Mouse (Mus musculus) neural tube, embryonic 11.5 days (tissue): ENCODE measurements at regions not wholly inside any gene's neighbourhood (a gene's known extent, or its start where the extent isn't known, plus 50 kb on each side); places are given as distances from the start of the nearest gene placed in this dataset.

Experiments
- ATAC-seq: fragments of 200-750 bp; cut with Nextera tagmentation; 2 replicates; pipeline ENCODE4 v1.8.0; 2017; ENCODE audit warnings: moderate number of reproducible peaks, mild to moderate bottlenecking, moderate TSS enrichment, moderate library complexity; ENCODE audit not compliant: insufficient read depth, low FRiP score, low TSS enrichment
- DNase-seq: peaks from one replicate; pipeline ENCODE4 v3.0.0-alpha.2; 2015; ENCODE audit warnings: low spot score
- H3K27ac ChIP-seq: fragments of 300-500 bp; sonication (generic); 2 replicates; pipeline ENCODE4 v1.5.1; 2014; ENCODE audit warnings: low read depth, mild to moderate bottlenecking, low read length
- H3K27me3 ChIP-seq: fragments of 300-500 bp; sonication (generic); 2 replicates; pipeline ENCODE4 v1.6.1; 2014; ENCODE audit warnings: mild to moderate bottlenecking, low read length, mixed read lengths; ENCODE audit not compliant: control insufficient read depth, insufficient read depth
- H3K36me3 ChIP-seq: fragments of 300-500 bp; sonication (generic); 2 replicates; pipeline ENCODE4 v1.6.1; 2014; ENCODE audit warnings: mild to moderate bottlenecking, low read length, moderate library complexity, mixed read lengths; ENCODE audit not compliant: control insufficient read depth, insufficient read depth
- H3K4me1 ChIP-seq: fragments of 300-500 bp; sonication (generic); 2 replicates; pipeline ENCODE4 v1.6.1; 2014; ENCODE audit warnings: low read length, mixed read lengths; ENCODE audit not compliant: control insufficient read depth, insufficient read depth
- H3K4me2 ChIP-seq: fragments of 300-500 bp; sonication (generic); 2 replicates; pipeline ENCODE4 v1.6.1; 2014; ENCODE audit warnings: low read depth, mild to moderate bottlenecking, moderate library complexity
- H3K4me3 ChIP-seq: fragments of 300-500 bp; sonication (generic); 2 replicates; pipeline ENCODE4 v1.5.1; 2014; ENCODE audit warnings: low read depth, low read length
- H3K9ac ChIP-seq: fragments of 300-500 bp; sonication (generic); 2 replicates; pipeline ENCODE4 v1.6.1; 2014; ENCODE audit warnings: mild to moderate bottlenecking, low read length
- H3K9me3 ChIP-seq: fragments of 300-500 bp; sonication (generic); 2 replicates; pipeline ENCODE4 v1.6.1; 2016; ENCODE audit warnings: low read length; ENCODE audit not compliant: control insufficient read depth
- WGBS: fragments of 180-500 bp; shearing (Covaris S2); extraction: QIAGEN DNeasy Blood & Tissue Kit; methylation state at CpG from one replicate; pipeline ENCODE4 v1.1.7; 2014; 5-methylcytosine and 5-hydroxymethylcytosine counted together

DNA sequence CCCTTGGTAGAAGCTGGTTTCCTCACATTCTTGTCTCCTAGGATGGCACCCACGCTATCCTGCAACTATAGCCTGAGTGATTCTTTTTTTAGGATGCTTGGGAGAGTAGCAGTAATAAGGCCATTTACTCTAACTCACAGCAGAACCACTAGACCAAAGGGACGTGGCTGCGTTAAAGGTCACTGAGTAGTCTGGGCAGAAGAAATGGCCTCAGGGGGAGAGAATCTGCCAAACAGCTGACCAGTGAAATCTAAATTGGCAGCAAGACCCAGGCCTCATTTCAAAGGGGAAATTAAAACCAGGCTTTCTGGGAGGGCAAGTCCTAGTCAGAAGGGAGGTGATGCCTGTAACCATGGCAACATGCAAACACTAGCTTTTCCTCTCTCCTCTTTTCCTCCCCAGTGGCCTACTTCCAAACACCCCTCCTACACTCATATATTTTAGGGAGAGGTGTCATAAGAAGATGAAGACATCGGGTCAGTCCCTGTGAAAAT lies 267.5 kb downstream of the Nuak1 start:
- Histone ChIP-seq H3K27me3 (no peaks in the 10 kb centered on the region), H3K36me3 (no peaks in the 10 kb centered on the region), H3K9me3 (no peaks in the 10 kb centered on the region), H3K4me3 (no peak overlapping the region), H3K9ac (no peak overlapping the region), H3K4me1 (no peaks in the 10 kb centered on the region), H3K27ac (no peak overlapping the region), H3K4me2 (no peak overlapping the region)
- ATAC-seq, result no peak
- WGBS, result 62% methylated on average over 4 of the region's 4 CpGs
- DNase-seq, result no peak

- ATAC-seq (no peak), DNase-seq (no peak)
- H3K4me1 ChIP-seq, result no peaks in the 10 kb centered on the region
- H3K9ac ChIP-seq, result no peak overlapping the region
- H3K4me2 ChIP-seq, result no peak overlapping the region
- H3K27me3 ChIP-seq, result no peaks in the 10 kb centered on the region
- WGBS, result 72% methylated on average over 2 of the region's 2 CpGs
- H3K4me3 ChIP-seq, result no peak overlapping the region
- no peaks in the 10 kb centered on the region for H3K9me3 ChIP-seq
- no peaks in the 10 kb centered on the region for H3K36me3 ChIP-seq
- H3K27ac ChIP-seq, result no peak overlapping the region
Observed at GRCm38 (mm10) chr10:84183239-84183638, 257.2 kb downstream of the Nuak1 start.

- Histone ChIP-seq H3K4me1 (no peaks in the 10 kb centered on the region), H3K9me3 (no peaks in the 10 kb centered on the region), H3K9ac (no peak overlapping the region), H3K27ac (no peak overlapping the region), H3K4me2 (no peak overlapping the region), H3K27me3 (no peaks in the 10 kb centered on the region), H3K36me3 (no peaks in the 10 kb centered on the region), H3K4me3 (no peak overlapping the region)
- DNase-seq, result no peak
- 46% methylated on average over 2 of the region's 2 CpGs for WGBS
- no peak for ATAC-seq
Observed at GRCm38 (mm10) chr10:84186466-84186865, 253.9 kb downstream of the Nuak1 start.

DNA sequence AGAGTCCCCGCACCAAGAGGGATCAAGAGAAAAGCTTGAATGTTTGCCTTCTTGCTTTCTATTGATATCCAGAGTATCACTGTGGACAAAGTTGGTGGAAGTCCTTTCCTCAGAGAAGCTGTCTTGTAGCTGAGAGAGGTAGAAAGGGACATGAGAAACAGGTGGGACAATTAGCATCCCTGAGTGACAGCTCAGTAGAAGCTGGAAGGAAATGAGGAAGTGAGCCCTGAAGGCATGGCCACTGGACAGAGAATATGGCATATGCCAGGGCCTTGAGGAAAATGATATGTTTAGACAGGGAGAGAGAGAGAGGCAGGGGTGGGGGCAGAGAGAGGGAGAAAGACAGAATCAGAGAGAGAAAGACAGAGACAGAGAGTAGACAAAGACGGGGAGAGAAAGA lies 241.4 kb downstream of the Nuak1 start:
- DNase-seq, result no peak
- ATAC-seq, result no peak
- Histone ChIP-seq H3K4me3 (no peak overlapping the region), H3K4me1 (no peaks in the 10 kb centered on the region), H3K27me3 (no peaks in the 10 kb centered on the region), H3K36me3 (no peaks in the 10 kb centered on the region), H3K9me3 (no peaks in the 10 kb centered on the region), H3K27ac (no peak overlapping the region), H3K4me2 (no peak overlapping the region), H3K9ac (no peak overlapping the region)
- WGBS, result 79% methylated on average over 2 of the region's 2 CpGs

DNA sequence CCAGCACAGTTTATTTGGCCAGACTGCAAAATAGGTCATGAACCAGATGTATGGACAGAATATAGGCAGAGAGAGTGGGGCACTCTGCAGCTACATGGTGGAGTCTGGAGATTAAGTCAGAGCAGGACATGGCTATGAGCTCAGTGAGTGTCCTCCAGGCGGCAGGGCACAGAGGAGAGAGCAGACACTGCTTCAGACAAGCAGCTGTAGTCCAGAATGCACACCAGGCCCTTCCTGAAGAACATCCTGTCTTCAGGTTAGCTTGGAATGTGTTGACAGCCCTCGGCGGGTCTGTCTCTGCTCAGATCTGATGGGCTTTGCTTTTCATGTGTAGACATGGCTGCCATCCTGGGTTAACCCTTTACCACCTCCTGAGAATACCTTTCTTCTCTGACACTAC lies 238.6 kb downstream of the Nuak1 start:
- H3K4me2 ChIP-seq, result no peak overlapping the region
- DNase-seq (no peak), ATAC-seq (no peak)
- H3K4me3 ChIP-seq, result no peak overlapping the region
- H3K27ac ChIP-seq, result no peak overlapping the region
- no peaks in the 10 kb centered on the region for H3K9me3 ChIP-seq
- H3K27me3 ChIP-seq, result no peaks in the 10 kb centered on the region
- H3K4me1 ChIP-seq, result no peaks in the 10 kb centered on the region
- no peak overlapping the region for H3K9ac ChIP-seq
- no peaks in the 10 kb centered on the region for H3K36me3 ChIP-seq
- WGBS, result 61% methylated on average over 3 of the region's 3 CpGs

DNA sequence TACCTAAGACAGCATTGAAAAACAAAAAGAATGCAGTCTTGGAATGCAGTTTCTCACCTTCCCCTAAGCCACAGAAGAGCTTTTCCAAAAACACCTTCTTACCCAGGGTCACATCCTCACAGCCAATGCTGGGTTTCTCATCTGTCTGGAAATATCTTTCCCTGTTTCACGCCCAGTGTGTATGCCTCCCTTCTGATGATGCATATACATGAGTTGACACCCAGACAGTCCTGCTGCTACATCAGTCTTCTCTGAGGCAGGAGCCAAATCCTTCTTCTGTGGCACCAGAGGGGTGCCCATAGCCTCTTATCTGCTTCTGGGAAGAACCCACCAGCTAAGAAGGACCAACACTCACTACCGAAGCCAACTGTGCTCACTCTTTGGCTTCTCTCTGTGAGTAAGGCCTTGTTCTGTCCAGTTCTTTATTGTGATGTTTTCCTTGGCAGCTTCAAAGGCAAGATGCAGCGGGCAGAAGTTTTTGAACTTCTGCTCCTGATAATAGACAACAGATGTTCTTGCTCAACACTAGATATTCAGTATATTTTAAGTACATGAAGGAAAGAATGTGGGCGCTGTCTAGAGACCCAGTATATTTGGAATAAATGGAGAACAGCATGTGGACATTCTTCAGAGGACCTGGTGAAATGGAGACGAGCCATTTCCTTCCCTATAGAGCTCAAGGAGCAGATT lies 228.2 kb downstream of the Nuak1 start:
- no peaks in the 10 kb centered on the region for H3K4me1 ChIP-seq
- ATAC-seq (no peak), DNase-seq (no peak)
- no peak overlapping the region for H3K4me3 ChIP-seq
- no peaks in the 10 kb centered on the region for H3K36me3 ChIP-seq
- H3K4me2 ChIP-seq, result no peak overlapping the region
- no peak overlapping the region for H3K27ac ChIP-seq
- H3K9ac ChIP-seq, result no peak overlapping the region
- H3K9me3 ChIP-seq, result no peaks in the 10 kb centered on the region
- WGBS, result 67% methylated on average over 5 of the region's 5 CpGs
- no peaks in the 10 kb centered on the region for H3K27me3 ChIP-seq

- DNase-seq, result no peak
- H3K27ac ChIP-seq, result no peak overlapping the region
- H3K4me3 ChIP-seq, result no peak overlapping the region
- ATAC-seq, result no peak
- H3K4me1 ChIP-seq, result no peaks in the 10 kb centered on the region
- no peaks in the 10 kb centered on the region for H3K36me3 ChIP-seq
- H3K9me3 ChIP-seq, result no peaks in the 10 kb centered on the region
- H3K27me3 ChIP-seq, result no peaks in the 10 kb centered on the region
- no peak overlapping the region for H3K4me2 ChIP-seq
- no peak overlapping the region for H3K9ac ChIP-seq
Observed at GRCm38 (mm10) chr10:84214812-84215211, 225.6 kb downstream of the Nuak1 start.

DNA sequence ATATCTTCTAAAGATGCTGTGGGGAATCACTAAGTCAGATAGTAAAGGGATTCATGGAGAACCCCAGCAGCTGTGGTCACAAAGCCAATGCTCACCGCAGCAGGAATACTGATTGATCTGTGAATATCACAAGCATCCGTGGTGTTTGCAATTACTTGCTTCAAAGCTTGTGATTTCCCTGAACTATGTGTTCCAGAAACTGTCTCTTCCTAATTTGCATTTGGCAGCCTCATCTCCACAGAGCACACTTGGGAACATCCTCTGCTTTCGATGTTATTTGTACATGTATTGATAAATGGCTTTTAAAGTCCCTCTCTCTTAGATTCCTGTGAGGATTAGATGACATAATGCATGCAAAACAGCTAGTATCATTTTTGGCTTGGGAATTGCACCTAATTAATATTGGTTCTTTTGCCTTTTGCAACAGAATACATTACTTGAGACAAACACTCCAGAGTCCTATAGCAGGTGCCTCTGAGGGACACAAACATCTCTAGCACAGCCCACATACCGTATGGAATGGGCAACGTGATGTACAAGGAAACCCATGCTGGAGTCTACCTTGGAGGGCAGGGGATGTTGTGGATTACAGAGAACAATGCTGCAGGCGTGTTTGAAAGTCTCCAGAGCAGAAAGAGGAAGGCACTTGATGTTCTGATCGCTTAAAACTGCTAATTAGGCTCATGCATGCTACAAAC lies 211.0 kb downstream of the Nuak1 start:
- Histone ChIP-seq H3K4me3 (no peak overlapping the region), H3K27me3 (no peaks in the 10 kb centered on the region), H3K9ac (no peak overlapping the region), H3K27ac (no peak overlapping the region), H3K4me2 (no peak overlapping the region), H3K4me1 (no peaks in the 10 kb centered on the region), H3K9me3 (no peaks in the 10 kb centered on the region), H3K36me3 (no peaks in the 10 kb centered on the region)
- no peak for ATAC-seq
- WGBS, result 84% methylated on average over 7 of the region's 7 CpGs
- no peak for DNase-seq
